Mouse (Mus musculus): ENCODE results near the gene Kcnj6. TPM values are rescaled to one million over a fixed set of nuclear protein-coding genes. Genes with fewer than 3 reads are reported as not detected.

The Kcnj6 gene
- polyA plus RNA-seq, 1 experiment: not detected

GRCm38 (mm10) chr16:94845996-94846395 is 151.5 kb downstream of the Kcnj6 start:
- H3K27me3 ChIP-seq (ENCODE audit: control insufficient read depth, insufficient read depth, insufficient read length): peaks cover 16% of the 10 kb centered on the region
- no peak overlapping the region for H3K4me2 ChIP-seq (ENCODE audit: low read depth)
- TF ChIP-seq MAX (IDR thresholded peaks at IDR 0.05; ENCODE audit: low read depth) (no peak), USF1 (IDR thresholded peaks at IDR 0.05; ENCODE audit: low read depth) (no peak), TCF12 (IDR thresholded peaks at IDR 0.05; ENCODE audit: insufficient read depth, poor library complexity, severe bottlenecking) (no peak), POLR2A (IDR thresholded peaks at IDR 0.05; ENCODE audit: insufficient read length, low read depth) (no peak), REST (IDR thresholded peaks at IDR 0.05; ENCODE audit: insufficient read depth, insufficient read length) (no peak), MYOD1 (IDR thresholded peaks at IDR 0.05; ENCODE audit: control insufficient read depth in 1 of 3, insufficient read length in 2 of 3, low read depth in 2 of 3) (no peak), MYOG (IDR thresholded peaks at IDR 0.05; ENCODE audit: control insufficient read depth in 1 of 3, insufficient read depth in 1 of 3, insufficient read length in 2 of 3, low read depth in 2 of 3) (no peak), SRF (IDR thresholded peaks at IDR 0.05; ENCODE audit: control insufficient read depth, insufficient read length, low read depth) (no peak), TCF3 (IDR thresholded peaks at IDR 0.05; ENCODE audit: insufficient read length, low read depth) (no peak), E2F4 (IDR thresholded peaks at IDR 0.05; ENCODE audit: insufficient read depth) (no peak), CEBPB (IDR thresholded peaks at IDR 0.05; ENCODE audit: insufficient read depth, poor library complexity, severe bottlenecking) (no peak)
- no peak overlapping the region for H3ac ChIP-seq (ENCODE audit: control insufficient read depth, insufficient read length)
- no peaks in the 10 kb centered on the region for H3K36me3 ChIP-seq (ENCODE audit: control insufficient read depth, insufficient read depth)
- H3K4me3 ChIP-seq: no peak overlapping the region
- no peaks in the 10 kb centered on the region for H3K79me2 ChIP-seq (ENCODE audit: control insufficient read depth, insufficient read depth)

DNA sequence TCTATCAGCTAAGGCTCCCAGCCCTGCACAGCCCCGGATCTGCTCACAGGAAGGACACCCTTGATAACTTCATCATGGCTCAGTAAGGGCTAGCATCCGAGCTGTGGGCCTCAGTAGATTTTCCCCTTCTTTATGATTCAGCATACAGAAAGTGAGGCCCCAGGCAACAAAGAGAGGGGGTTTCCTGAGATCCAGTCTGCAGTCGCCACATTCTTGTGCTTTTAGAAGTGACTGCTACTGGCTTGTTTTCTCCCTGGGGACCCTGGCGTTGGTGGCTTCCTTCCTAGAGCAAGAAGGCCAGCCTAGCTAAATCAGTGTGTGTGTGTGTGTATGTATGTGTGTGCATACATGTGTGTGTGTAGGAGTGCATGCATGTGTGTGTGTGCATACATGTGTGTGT is 152.7 kb downstream of the Kcnj6 start:
- Histone ChIP-seq H3K79me2 (ENCODE audit: control insufficient read depth, insufficient read depth) (no peaks in the 10 kb centered on the region), H3K4me3 (no peak overlapping the region), H3K27me3 (ENCODE audit: control insufficient read depth, insufficient read depth, insufficient read length) (peaks cover 16% of the 10 kb centered on the region), H3K4me2 (ENCODE audit: low read depth) (no peak overlapping the region), H3K36me3 (ENCODE audit: control insufficient read depth, insufficient read depth) (no peaks in the 10 kb centered on the region), H3ac (ENCODE audit: control insufficient read depth, insufficient read length) (no peak overlapping the region)
- TF ChIP-seq MYOG (IDR thresholded peaks at IDR 0.05; ENCODE audit: control insufficient read depth in 1 of 3, insufficient read depth in 1 of 3, insufficient read length in 2 of 3, low read depth in 2 of 3) (no peak), E2F4 (IDR thresholded peaks at IDR 0.05; ENCODE audit: insufficient read depth) (no peak), MYOD1 (IDR thresholded peaks at IDR 0.05; ENCODE audit: control insufficient read depth in 1 of 3, insufficient read length in 2 of 3, low read depth in 2 of 3) (no peak), POLR2A (IDR thresholded peaks at IDR 0.05; ENCODE audit: insufficient read length, low read depth) (no peak), MAX (IDR thresholded peaks at IDR 0.05; ENCODE audit: low read depth) (no peak)

- Histone ChIP-seq H3K27me3 (ENCODE audit: control insufficient read depth, insufficient read depth, insufficient read length) (peaks cover 40% of the 10 kb centered on the region), H3K79me2 (ENCODE audit: control insufficient read depth, insufficient read depth) (no peaks in the 10 kb centered on the region), H3K4me3 (no peak overlapping the region), H3ac (ENCODE audit: control insufficient read depth, insufficient read length) (no peak overlapping the region), H3K36me3 (ENCODE audit: control insufficient read depth, insufficient read depth) (no peaks in the 10 kb centered on the region), H3K4me2 (ENCODE audit: low read depth) (no peak overlapping the region)
- TF ChIP-seq MYOG (IDR thresholded peaks at IDR 0.05; ENCODE audit: control insufficient read depth in 1 of 3, insufficient read depth in 1 of 3, insufficient read length in 2 of 3, low read depth in 2 of 3) (no peak), TCF12 (IDR thresholded peaks at IDR 0.05; ENCODE audit: insufficient read depth, poor library complexity, severe bottlenecking) (no peak), MYOD1 (IDR thresholded peaks at IDR 0.05; ENCODE audit: control insufficient read depth in 1 of 3, insufficient read length in 2 of 3, low read depth in 2 of 3) (no peak), POLR2A (IDR thresholded peaks at IDR 0.05; ENCODE audit: insufficient read length, low read depth) (no peak), E2F4 (IDR thresholded peaks at IDR 0.05; ENCODE audit: insufficient read depth) (no peak), SRF (IDR thresholded peaks at IDR 0.05; ENCODE audit: control insufficient read depth, insufficient read length, low read depth) (no peak), TCF3 (IDR thresholded peaks at IDR 0.05; ENCODE audit: insufficient read length, low read depth) (no peak), REST (IDR thresholded peaks at IDR 0.05; ENCODE audit: insufficient read depth, insufficient read length) (no peak), POLR2AphosphoS2 (IDR thresholded peaks at IDR 0.05; ENCODE audit: insufficient read length, low read depth) (no peak), MAX (IDR thresholded peaks at IDR 0.05; ENCODE audit: low read depth) (no peak), CEBPB (IDR thresholded peaks at IDR 0.05; ENCODE audit: insufficient read depth, poor library complexity, severe bottlenecking) (no peak), USF1 (IDR thresholded peaks at IDR 0.05; ENCODE audit: low read depth) (no peak)
Measured at GRCm38 (mm10) chr16:94839398-94839797, 158.1 kb downstream of the Kcnj6 start.

GRCm38 (mm10) chr16:94837881-94838280 is 159.6 kb downstream of the Kcnj6 start:
- no peaks in the 10 kb centered on the region for H3K79me2 ChIP-seq (ENCODE audit: control insufficient read depth, insufficient read depth)
- H3K4me2 ChIP-seq (ENCODE audit: low read depth): no peak overlapping the region
- H3K4me3 ChIP-seq: no peak overlapping the region
- no peak for TF ChIP-seq MAX (IDR thresholded peaks at IDR 0.05; ENCODE audit: low read depth)
- no peak for TF ChIP-seq TCF12 (IDR thresholded peaks at IDR 0.05; ENCODE audit: insufficient read depth, poor library complexity, severe bottlenecking)
- no peak for TF ChIP-seq TCF3 (IDR thresholded peaks at IDR 0.05; ENCODE audit: insufficient read length, low read depth)
- no peak for TF ChIP-seq POLR2AphosphoS2 (IDR thresholded peaks at IDR 0.05; ENCODE audit: insufficient read length, low read depth)
- TF ChIP-seq REST (IDR thresholded peaks at IDR 0.05; ENCODE audit: insufficient read depth, insufficient read length): no peak
- TF ChIP-seq MYOD1 (IDR thresholded peaks at IDR 0.05; ENCODE audit: control insufficient read depth in 1 of 3, insufficient read length in 2 of 3, low read depth in 2 of 3): no peak
- no peak for TF ChIP-seq CEBPB (IDR thresholded peaks at IDR 0.05; ENCODE audit: insufficient read depth, poor library complexity, severe bottlenecking)
- TF ChIP-seq E2F4 (IDR thresholded peaks at IDR 0.05; ENCODE audit: insufficient read depth): no peak
- TF ChIP-seq USF1 (IDR thresholded peaks at IDR 0.05; ENCODE audit: low read depth): no peak
- no peak for TF ChIP-seq MYOG (IDR thresholded peaks at IDR 0.05; ENCODE audit: control insufficient read depth in 1 of 3, insufficient read depth in 1 of 3, insufficient read length in 2 of 3, low read depth in 2 of 3)
- TF ChIP-seq POLR2A (IDR thresholded peaks at IDR 0.05; ENCODE audit: insufficient read length, low read depth): no peak
- no peak for TF ChIP-seq SRF (IDR thresholded peaks at IDR 0.05; ENCODE audit: control insufficient read depth, insufficient read length, low read depth)
- H3ac ChIP-seq (ENCODE audit: control insufficient read depth, insufficient read length): no peak overlapping the region
- peaks cover 25% of the 10 kb centered on the region for H3K27me3 ChIP-seq (ENCODE audit: control insufficient read depth, insufficient read depth, insufficient read length)
- H3K36me3 ChIP-seq (ENCODE audit: control insufficient read depth, insufficient read depth): no peaks in the 10 kb centered on the region

- Histone ChIP-seq H3K27me3 (ENCODE audit: control insufficient read depth, insufficient read depth, insufficient read length) (peaks cover 25% of the 10 kb centered on the region), H3K79me2 (ENCODE audit: control insufficient read depth, insufficient read depth) (no peaks in the 10 kb centered on the region), H3K36me3 (ENCODE audit: control insufficient read depth, insufficient read depth) (no peaks in the 10 kb centered on the region), H3K4me2 (ENCODE audit: low read depth) (no peak overlapping the region), H3ac (ENCODE audit: control insufficient read depth, insufficient read length) (no peak overlapping the region), H3K4me3 (no peak overlapping the region)
- TF ChIP-seq TCF12 (IDR thresholded peaks at IDR 0.05; ENCODE audit: insufficient read depth, poor library complexity, severe bottlenecking): no peak
- TF ChIP-seq MYOG (IDR thresholded peaks at IDR 0.05; ENCODE audit: control insufficient read depth in 1 of 3, insufficient read depth in 1 of 3, insufficient read length in 2 of 3, low read depth in 2 of 3): no peak
- no peak for TF ChIP-seq REST (IDR thresholded peaks at IDR 0.05; ENCODE audit: insufficient read depth, insufficient read length)
- no peak for TF ChIP-seq USF1 (IDR thresholded peaks at IDR 0.05; ENCODE audit: low read depth)
- TF ChIP-seq POLR2A (IDR thresholded peaks at IDR 0.05; ENCODE audit: insufficient read length, low read depth): no peak
- TF ChIP-seq MAX (IDR thresholded peaks at IDR 0.05; ENCODE audit: low read depth): no peak
- no peak for TF ChIP-seq CEBPB (IDR thresholded peaks at IDR 0.05; ENCODE audit: insufficient read depth, poor library complexity, severe bottlenecking)
- no peak for TF ChIP-seq SRF (IDR thresholded peaks at IDR 0.05; ENCODE audit: control insufficient read depth, insufficient read length, low read depth)
Measured at GRCm38 (mm10) chr16:94834502-94834901, 163.0 kb downstream of the Kcnj6 start.

Measured in myocyte (in vitro differentiated cells).